12 mouse cellular contexts compared by ENCODE assay signal in genomic region chr10:87926564-87926963, GRCm38 (mm10).
A peak's percentile ranks its signal among the peaks of the same experiment; 100 is the strongest.
DNase-seq lines count a peak whose midpoint lies in the region; ATAC-seq lines count a peak whose summit lies in the region.
"Had no signal": no experiment of that assay in that cellular context is flagged by ENCODE, and none has a peak within 500 bp of the region (broad histone marks: within the 10 kb centered on the region; RNA-seq: fewer than 3 reads in every experiment).

No protein-coding gene starts in this region.

- peak overlapping the region; percentile 51; the same call in 1 of the 2 replicates for H3K27ac ChIP-seq in heart, embryonic 11.5 days (ENCODE audit: low read depth, low read length)
- peak overlapping the region; percentile 41; the same call in 1 of the 2 replicates for H3K27ac ChIP-seq in lung, embryonic 15.5 days
- 0 out of 2 replicates have a peak overlapping the region, but pooled peaks have one; percentile 27 for H3K27ac ChIP-seq in forebrain, embryonic 15.5 days (replicated peaks)
- H3K27ac ChIP-seq: layer of hippocampus, adult 2 months; liver, embryonic 14.5 days had no signal

- H3K36me3 ChIP-seq in heart, embryonic 11.5 days (ENCODE audit: control insufficient read depth, insufficient read depth, low read length): no peaks in the 10 kb centered on the region; the same call in 1 of the 2 replicates
- no peaks in the 10 kb centered on the region for H3K36me3 ChIP-seq in lung, embryonic 15.5 days
- H3K36me3 ChIP-seq in forebrain, embryonic 15.5 days: no peaks in the 10 kb centered on the region

- H3K4me2 ChIP-seq in heart, embryonic 11.5 days: no peak overlapping the region
- H3K4me2 ChIP-seq in lung, embryonic 15.5 days: no peak overlapping the region
- H3K4me2 ChIP-seq in forebrain, embryonic 15.5 days (replicated peaks): no peak overlapping the region

- DNase-seq in heart, postnatal 14 days: no peak
- DNase-seq in lung, postnatal 25 days (ENCODE audit: low spot score): no peak
- DNase-seq in retina, postnatal 1 day: peak; percentile 49
- no peak for DNase-seq in layer of hippocampus, postnatal 36 days
- DNase-seq in left cerebral cortex, postnatal 36 days (ENCODE audit: low spot score in 2 of 2): no peak
- DNase-seq: cerebellum, adult 9-11 months had no signal

- H3K9me3 ChIP-seq in heart, embryonic 11.5 days (replicated peaks; ENCODE audit: control insufficient read depth, low read length): no peaks in the 10 kb centered on the region
- H3K9me3 ChIP-seq in lung, embryonic 15.5 days: no peaks in the 10 kb centered on the region
- H3K9me3 ChIP-seq in forebrain, embryonic 15.5 days: no peaks in the 10 kb centered on the region

- no peaks in the 10 kb centered on the region for H3K27me3 ChIP-seq in heart, embryonic 11.5 days (ENCODE audit: control insufficient read depth, insufficient read depth, low read length)
- peaks cover 24% of the 10 kb centered on the region for H3K27me3 ChIP-seq in lung, embryonic 15.5 days
- no peaks in the 10 kb centered on the region for H3K27me3 ChIP-seq in forebrain, embryonic 15.5 days

- intact Hi-C loops in heart, postnatal 14 days (cut with DNase I): loop anchor here (5.0 kb wide), 1 partner anchor 39 kb away; no protein-coding TSS in a partner anchor
- intact Hi-C loops in left cerebral cortex, postnatal 36 days (cut with DNase I): no loop called here

- WGBS in heart, embryonic 11.5 days (ENCODE audit: insufficient replicate concordance): 48% methylated on average over 8 of the region's 8 CpGs
- WGBS in lung, embryonic 15.5 days: 35% methylated on average over 8 of the region's 8 CpGs
- WGBS in forebrain, embryonic 15.5 days: 28% methylated on average over 8 of the region's 8 CpGs

- no peak overlapping the region for H3K9ac ChIP-seq in heart, embryonic 11.5 days (ENCODE audit: low read depth, low read length)
- no peak overlapping the region for H3K9ac ChIP-seq in lung, embryonic 15.5 days
- H3K9ac ChIP-seq in forebrain, embryonic 15.5 days (replicated peaks): no peak overlapping the region
- H3K9ac ChIP-seq: liver, embryonic 14.5 days had no signal

- peaks cover 11% of the 10 kb centered on the region for H3K4me1 ChIP-seq in heart, embryonic 11.5 days (ENCODE audit: control insufficient read depth, insufficient read depth, low read length)
- H3K4me1 ChIP-seq in lung, embryonic 15.5 days: peaks cover 14% of the 10 kb centered on the region
- peaks cover 14% of the 10 kb centered on the region for H3K4me1 ChIP-seq in forebrain, embryonic 15.5 days

- no peak for ATAC-seq in heart, embryonic 11.5 days (replicated peaks; ENCODE audit: insufficient number of reproducible peaks, low FRiP score, low TSS enrichment)
- no peak for ATAC-seq in lung, embryonic 15.5 days (ENCODE audit: borderline replicate concordance, extremely low read depth, low FRiP score, low TSS enrichment)
- no peak for ATAC-seq in forebrain, embryonic 15.5 days (replicated peaks)

- no peak overlapping the region for H3K4me3 ChIP-seq in heart, embryonic 11.5 days (ENCODE audit: low read depth, low read length)
- no peak overlapping the region for H3K4me3 ChIP-seq in lung, embryonic 15.5 days
- no peak overlapping the region for H3K4me3 ChIP-seq in forebrain, embryonic 15.5 days
- H3K4me3 ChIP-seq: erythroblast, embryonic 14.5 days; layer of hippocampus, adult 2 months had no signal
